Mouse (Mus musculus): ENCODE measurements around the gene Fxr2.
"Not testable (repeated sequence)": the region's sequence is repeated elsewhere in the genome, so short reads cannot be mapped to it uniquely, and the experiment has no call there.

Gene Fxr2

DNA sequence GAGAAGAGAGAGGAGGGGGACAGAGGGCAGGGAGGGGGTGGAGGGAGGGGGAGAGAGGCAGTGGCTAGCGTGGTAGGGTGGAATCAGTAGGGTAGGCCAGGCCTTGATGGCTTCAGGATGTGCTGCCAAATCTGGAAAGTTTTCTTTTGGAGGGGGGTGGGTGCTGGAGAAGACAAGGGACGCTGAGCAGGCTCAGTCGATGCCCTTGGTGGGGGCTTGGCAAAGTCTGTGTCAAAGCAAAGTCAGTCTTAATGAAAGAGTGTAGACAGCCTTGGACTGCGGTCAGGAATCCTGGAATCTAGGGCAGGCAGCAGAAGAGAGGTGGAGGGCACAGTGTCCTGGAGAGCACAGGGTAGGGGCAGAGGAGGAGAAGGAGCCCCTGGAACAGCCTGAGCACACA lies 21.9 kb upstream of the Fxr2 start:
- DNase-seq (ENCODE audit: low spot score): no peak

DNA sequence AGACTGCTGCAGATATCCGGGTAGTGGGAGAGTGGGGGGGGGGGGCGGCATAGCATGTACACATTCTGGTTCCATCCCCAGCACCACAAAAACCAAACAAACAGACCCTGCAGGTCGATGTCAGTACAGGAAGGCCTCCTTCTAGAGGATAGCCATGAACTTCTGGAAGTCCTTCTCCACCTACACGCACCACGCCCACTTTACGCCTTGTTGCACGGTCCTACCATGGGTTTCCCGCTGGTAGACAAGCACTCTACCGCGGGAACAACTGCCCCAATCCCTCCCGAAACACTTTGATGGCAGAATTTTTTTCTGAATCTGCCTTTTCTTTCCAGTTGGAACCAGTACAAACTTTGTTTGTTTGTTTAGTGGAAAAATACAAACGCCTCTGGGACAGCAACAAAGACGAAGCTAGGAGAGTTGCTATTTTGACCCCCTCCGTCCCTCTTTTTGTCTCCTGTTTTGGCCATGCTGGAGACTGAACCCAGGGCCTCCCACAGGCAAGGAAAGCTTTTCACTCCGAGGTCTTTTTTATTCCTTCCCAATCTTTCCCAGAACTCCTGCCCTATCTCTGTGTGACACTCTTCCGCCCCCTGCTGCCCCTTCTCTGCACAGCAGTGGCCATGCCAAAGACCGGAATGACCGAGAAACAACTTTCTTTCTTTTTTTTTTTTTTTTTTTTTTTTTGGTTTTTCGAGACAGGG lies 19.1 kb upstream of the Fxr2 start:
- peak; percentile 92 for DNase-seq (ENCODE audit: low spot score)

DNA sequence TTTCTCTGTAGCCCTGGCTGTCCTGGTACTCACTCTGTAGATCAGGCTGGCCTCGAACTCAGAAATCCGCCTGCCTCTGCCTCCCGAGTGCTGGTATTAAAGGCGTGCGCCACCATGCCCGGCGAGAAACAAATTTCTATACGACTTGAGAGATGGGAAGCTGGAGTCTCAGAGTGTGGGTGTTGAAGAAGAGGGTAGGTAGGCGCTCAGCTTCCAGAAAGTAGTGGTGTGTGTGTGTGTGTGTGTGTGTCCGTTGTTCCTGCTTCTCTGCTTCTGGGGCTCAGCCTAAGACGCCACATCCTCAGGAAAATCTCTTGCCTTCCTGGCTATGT lies 18.6 kb upstream of the Fxr2 start:
- DNase-seq (ENCODE audit: low spot score): not testable (repeated sequence)

DNA sequence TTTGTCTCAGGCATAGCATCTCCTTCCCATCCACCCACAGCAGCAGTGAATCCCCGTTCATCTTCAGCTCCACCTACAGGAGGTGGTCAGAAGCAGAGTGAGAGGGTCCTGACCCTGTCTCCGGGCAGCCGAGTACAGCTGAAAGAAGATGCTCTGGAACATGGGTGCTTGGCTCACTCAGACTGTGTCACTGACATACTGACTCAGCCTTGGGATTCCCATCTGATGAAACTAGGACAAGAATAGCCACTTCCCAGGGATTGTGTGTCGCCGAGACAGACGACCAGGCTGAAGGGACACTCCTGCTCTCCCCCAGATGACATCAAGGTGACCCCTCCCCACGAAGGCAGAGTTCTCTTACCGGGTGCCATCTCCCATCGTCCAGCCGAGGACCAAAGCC lies 16.0 kb upstream of the Fxr2 start:
- DNase-seq (ENCODE audit: low spot score): no peak

DNA sequence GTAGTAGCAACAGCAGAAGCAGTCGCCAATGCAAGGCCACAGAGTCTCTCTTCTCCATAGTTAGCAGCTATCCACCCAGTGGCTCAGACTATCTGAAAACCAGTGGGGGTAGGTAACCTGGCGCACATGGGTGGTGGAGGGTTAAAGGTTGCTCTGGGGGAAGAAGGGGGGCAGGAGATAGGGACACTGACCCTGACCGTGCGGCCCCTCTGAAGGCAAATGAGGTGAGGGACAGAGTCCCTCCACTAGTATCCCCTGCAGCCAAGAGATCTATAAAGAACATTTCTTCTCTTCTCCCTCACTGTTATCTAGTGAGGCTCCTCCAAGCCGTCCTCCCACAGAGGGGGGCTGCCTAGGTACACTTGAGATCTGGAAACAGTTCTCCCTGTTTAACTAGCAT lies 15.0 kb upstream of the Fxr2 start, which contains the start of gene Shbg:
Shbg (minus strand) TSS at position 101 of the 400 bp plus-strand sequence.
- no peak for DNase-seq (ENCODE audit: low spot score)

DNA sequence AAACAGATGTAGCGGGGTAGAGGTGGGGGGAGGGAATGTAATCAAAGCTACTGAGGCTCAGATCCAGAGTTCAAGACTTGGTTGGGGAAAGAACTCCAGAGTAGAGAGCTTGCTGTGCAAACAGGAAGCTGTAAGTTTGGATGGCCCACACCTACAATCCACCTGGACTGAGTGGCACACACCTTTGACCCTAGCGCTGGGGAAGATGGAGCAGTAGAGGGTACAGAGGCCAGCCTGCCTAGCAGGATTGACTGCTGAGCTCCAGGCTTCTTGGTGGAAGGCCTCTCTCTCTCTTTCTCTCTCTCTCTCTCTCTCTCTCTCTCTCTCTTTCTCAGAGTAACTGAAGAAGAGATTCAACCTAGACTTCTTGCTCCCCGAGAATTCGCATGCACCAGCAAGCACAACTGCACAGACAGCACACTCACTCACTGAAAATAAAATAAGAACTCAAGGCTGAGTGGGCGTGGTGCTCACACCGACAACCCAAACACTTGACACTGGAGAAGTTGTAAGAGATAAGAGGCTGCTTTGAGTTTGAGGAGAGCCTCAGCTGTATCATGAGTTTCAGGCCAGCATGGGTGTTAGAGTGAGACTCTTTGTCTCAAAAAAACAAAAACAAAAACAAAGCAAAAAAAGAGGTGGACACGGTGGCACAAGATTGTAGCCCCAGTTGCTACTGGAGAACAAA lies 12.3 kb upstream of the Fxr2 start:
- DNase-seq (ENCODE audit: low spot score): no peak

DNA sequence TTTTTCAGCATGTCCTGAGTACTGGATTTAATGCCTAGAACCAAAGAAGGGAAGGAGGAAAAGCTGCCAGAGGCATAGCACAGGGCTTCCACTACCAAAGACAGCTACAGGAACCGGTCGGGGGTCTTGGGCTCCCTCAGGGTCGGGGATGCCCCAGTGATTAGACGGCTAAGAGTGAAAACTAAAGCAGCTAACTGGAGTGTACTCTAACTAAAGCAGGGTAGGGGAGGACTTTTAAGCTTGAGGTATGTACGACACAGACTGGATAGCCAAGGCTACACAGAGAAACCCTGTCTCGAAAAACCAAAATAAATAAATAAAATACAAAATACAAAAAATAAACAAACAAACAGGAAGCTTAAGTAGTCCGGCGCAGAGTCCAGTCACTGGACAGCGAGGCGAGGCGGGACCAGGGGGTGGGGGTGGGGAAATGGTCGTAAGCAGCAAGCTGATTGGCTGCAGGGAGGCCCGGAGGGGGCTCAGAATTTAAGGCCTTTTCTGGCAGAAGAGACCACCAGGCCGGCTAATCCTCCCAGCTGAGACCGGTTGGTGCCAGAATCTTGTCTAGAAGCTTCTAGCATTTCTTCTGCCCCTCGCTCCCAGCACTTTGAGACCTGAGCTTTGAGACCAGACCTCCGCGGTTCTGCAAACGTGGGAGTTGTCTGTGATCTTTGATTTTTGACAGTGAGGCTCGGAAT lies 11.1 kb upstream of the Fxr2 start, which contains the start of gene Sat2:
Sat2 (plus strand) TSS at position 454 of the 698 bp plus-strand sequence.
- DNase-seq (ENCODE audit: low spot score): no peak

DNA sequence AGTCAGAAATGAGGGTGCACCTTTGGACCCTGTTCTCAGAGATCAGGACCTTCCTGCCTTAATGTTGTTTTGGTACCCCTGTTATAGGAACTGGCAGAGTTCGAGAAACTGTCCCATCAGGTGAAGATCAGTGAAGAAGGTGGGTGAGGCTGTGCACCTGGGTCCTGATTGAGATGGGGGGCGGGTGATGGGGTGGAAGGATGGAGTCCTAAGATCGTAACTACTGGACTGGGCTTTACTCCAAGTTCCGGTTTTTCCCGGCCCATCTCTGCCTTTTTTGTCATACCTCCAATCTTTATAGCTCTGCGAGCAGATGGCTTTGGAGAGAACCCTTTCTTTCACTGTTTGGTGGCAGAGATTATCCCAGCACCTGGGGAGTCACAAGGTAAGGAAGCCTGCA lies 10.4 kb upstream of the Fxr2 start:
- DNase-seq (ENCODE audit: low spot score): no peak

DNA sequence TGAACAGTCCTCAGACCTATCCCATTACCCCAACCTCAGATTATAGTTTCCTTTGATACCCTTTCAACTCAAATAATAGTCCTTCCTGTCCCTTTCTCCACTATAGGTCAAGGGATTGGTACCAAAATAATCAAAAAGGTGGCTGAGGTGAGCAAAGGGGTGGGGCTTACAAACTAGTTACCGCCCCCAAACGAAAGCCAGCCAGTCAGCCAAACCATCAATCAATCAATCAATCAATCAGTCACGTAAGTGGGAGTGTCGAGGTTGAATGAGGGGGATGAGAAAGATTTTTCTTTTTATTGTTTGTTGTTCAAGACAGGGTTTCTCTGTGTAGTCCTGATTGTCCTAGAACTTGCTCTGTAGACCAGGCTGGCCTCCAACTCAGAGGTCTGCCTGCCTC lies 9.8 kb upstream of the Fxr2 start:
- no peak for DNase-seq (ENCODE audit: low spot score)

DNA sequence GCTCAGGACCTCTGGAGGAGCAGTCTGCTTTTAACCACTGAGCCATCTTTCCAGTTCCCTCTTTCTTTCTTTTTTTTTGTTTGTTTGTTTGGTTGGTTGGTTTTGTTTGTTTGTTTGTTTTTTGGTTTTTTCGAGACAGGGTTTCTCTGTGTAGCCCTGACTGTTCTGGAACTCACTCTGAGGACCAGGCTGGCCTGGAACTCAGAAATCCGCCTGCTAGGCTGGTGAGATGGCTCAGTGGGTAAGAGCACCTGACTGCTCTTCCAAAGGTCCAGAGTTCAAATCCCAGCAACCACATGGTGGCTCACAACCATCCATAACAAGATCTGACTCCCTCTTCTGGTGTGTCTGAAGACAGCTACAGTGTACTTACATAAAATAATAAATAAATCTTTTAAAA lies 8.5 kb upstream of the Fxr2 start:
- DNase-seq (ENCODE audit: low spot score): not testable (repeated sequence)

DNA sequence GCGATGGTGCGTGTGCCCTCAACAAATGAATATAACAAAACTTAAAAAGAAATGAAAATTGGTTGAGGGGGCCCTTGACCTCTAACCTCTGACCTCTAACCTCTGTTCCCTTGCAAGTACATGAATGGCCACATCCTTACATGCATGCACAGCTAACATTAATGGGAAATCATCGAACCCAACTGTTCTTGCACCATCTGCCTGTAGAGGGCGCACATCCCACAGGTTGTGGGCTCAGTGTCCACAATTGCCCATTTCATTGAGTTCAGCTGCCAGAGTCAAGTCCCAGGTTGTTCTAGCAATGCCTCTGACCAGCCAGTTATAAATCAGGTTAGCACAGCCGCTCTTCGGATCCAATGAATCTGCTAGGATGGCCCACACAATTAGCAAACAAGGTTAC lies 4.5 kb upstream of the Fxr2 start:
- DNase-seq (ENCODE audit: low spot score): peak; percentile 69

DNA sequence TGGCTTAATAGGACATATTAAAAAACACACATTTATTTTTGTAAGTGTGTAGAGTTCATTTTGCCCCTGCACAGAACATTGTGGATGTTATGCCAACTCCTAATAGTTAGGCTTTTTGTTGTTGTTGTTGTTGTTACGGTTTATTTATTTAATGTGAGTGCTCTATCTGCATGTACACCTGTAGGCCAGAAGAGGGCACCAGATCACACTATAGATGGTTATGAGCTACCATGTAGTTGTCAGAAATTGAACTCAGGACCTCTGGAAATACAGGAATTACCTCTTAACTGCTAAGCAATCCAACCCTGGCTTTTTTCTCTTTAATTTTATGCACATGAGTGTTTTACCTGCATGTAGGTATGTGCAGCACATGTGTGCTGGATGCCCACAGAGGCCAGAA lies 3.0 kb upstream of the Fxr2 start:
- no peak for DNase-seq (ENCODE audit: low spot score)

DNA sequence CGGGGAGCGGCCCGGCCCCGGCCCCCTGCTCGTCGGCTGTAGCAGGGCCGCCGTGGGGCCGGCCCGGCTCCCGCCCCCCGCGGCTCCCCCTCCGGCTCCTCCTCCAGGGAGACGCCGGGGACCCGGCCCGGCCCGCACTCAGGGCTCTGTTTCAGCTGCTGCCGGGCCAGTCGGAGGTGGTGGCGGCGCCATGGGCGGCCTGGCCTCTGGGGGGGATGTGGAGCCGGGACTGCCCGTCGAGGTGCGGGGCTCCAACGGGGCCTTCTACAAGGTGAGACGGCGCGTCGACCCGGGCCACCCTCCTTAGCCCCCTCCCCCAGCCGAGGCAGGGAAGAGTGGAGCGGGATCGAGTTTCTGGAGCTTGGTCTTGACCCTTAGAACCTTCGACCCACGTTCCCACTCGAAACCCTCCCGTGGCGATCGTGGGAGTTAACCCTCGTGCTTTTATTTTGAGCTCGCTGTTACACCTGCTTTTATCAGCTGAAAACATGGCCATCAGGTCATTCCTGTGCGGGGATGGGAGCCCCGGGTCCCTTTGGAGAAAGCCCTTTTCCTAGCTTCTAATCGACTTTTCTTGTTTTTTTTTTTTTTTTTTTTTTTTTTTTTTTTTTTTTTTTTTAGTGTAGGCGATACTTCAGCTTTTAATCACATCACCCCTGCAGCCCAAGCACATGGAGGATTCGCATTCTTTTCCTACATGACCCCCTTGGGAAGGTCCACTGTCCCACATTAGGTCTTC lies 507 bp downstream of the Fxr2 start:
- peak; percentile 62 for DNase-seq (ENCODE audit: low spot score)

DNA sequence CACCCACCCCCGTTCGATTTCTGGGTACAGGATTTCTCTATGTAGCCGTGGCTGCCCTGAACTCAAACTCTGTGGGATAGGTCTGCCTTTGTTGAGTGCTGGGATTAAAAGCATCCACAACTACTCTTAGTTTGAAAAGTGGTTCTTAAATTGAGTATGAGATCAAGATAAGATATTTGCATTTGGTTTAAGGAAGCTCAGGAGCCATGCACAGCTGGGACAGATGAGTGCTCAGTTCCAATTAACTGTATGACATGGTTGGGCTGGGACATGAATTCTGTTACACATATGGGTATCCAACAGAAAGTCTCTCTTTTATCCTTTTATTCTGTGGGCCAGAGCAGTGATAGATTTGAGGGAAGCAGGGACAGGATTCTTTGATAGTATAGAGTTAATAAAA lies 2.7 kb downstream of the Fxr2 start:
- no peak for DNase-seq (ENCODE audit: low spot score)

DNA sequence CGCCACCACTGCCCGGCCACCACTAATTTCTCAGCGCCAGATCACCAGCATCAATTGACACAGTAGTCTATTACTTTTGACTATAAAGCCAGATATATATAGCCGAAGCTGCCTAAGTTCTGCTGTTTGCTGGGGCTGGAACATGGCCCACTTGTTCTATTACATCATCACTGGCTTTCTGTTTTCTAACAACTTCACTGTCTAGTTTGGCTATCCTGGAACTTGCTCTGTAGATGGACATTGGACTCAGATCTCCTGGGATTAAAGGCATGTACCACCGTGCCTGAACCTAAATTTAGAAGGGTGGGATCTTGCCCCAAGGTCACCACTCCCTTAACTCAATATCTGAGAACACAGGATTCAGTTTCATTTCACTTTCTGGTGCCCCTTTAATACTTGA lies 13.1 kb downstream of the Fxr2 start:
- DNase-seq (ENCODE audit: low spot score): no peak

DNA sequence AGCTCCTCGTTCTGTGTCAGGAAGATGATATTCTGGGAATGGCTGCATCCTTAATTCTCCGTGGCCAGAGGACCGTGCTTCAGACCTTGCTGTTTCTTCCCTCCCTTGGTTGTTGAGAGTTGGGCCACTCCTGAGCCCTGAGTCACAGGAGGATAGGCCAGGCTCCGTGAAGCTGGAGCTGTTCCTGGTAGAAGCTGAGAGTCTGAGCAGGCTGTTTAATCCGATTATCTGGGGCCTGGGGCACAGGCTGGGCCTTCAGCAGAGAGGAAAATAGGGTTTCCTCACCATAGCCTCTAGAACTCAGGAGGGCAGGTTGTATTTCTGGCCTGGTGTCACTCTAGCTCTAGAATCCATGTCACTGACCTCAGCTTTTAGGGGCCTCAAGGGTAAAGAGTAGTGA lies 20.6 kb downstream of the Fxr2 start:
- no peak for DNase-seq (ENCODE audit: low spot score)

DNA sequence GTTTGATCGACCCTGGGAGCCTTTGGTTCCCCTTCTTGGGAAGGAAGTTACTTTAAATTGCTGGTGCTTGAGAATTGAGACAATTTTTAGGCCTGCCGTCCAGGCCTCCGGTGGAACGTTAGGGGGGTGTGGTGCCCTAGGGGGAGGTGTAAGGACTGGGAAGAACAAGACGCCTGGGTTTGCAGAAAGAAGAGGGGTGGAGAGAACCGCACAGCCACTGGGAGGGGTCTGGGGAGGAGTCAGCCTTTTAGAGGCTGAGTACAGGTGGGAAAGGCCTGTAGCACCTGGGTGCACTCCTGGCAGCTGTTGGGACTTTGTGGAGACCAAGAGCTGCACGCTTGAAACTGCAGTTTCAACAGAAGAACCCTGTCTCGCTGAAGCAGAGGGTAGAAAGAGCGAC lies 22.0 kb downstream of the Fxr2 start:
- DNase-seq (ENCODE audit: low spot score): no peak

DNA sequence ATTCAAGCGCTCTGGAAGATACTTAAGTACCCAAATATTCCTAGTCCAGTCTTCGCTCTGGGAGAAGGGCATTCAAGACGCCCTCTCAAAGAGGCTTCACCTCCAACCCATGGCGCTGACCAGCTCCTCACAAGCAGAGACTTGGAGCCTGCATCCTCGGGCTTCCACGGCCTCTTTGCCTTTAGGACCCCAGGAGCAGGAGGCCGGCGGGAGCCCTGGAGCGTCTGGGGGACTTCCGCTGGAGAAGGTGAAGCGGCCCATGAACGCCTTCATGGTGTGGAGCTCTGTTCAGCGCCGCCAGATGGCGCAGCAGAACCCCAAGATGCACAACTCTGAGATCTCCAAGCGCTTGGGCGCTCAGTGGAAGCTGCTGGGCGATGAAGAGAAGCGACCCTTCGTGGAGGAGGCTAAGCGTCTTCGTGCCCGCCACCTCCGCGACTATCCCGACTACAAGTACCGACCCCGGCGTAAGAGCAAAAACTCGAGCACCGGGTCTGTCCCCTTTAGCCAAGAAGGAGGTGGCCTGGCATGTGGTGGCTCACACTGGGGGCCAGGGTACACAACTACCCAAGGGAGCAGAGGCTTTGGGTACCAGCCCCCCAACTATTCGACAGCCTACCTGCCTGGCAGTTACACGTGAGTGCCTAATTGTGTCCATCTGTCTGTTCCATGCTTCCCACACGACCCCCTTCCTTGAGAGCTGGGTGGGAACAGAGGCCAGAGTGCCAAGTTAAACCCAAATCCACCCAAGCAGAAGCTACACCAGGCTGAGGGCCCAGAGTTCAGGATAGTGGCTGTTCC lies 22.7 kb downstream of the Fxr2 start, which contains the start of gene Sox15:
Sox15 (plus strand) TSS at position 51 of the 801 bp plus-strand sequence.
- DNase-seq (ENCODE audit: low spot score): peak; percentile 56

DNA sequence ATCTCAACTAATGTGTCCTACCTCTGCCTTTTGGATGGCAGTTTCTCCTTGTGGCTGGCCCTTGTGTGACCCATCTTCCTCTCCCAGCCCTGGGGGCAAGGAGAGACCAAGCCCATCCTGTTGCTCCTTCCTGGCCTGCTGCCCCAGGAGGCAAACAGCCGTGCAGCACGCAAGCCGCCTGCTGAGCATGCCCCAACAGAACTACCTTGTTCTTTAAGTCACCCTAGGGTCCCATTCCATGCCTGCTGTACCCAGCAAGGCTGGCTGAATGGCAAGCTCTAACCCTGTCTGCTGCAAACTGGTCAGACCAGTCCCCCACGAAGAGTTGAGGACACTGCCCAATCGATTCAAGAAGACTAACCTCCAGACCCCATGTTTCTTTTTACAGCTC lies 23.3 kb downstream of the Fxr2 start:
- DNase-seq (ENCODE audit: low spot score): no peak

DNA sequence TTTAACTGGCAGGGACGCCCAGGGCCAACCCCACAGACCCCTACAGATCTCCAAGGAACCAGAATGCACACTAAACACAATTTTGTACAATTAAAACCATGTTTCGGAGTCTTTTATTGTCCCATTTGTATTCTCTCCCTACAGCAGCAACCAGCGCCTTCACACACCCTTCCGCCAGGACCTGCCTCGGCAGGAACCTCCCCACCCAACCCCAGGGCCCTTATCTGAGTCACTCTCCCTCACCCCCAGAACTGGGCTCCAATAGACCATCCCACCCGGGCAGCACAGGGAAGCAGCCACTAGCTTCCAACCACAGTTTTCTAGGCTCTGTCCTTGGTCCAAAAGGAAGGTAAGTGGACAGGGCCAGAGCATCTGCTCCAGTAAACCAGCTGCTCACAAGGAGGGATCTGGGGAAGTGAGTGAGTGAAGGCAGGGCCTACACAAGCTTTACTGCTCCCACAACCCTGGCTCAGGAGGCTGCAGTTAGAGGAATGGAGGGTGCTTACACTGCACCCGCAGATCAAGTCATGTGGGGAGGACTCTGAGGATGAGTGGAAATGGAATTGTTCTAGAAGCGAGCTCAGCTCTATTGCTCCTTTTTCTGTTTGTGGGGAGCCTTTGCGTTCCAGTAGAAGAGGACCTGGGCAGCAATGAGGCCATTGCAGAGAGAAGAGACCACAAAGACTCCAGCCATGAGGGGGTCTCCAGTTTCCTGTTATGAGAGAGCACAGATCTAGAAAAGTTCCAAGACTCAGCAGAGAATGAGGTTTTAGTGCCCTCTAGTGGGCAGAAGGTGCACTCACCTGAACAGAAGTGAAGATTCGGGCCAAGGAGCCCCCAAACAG lies 24.0 kb downstream of the Fxr2 start:
- DNase-seq (ENCODE audit: low spot score): no peak

DNA sequence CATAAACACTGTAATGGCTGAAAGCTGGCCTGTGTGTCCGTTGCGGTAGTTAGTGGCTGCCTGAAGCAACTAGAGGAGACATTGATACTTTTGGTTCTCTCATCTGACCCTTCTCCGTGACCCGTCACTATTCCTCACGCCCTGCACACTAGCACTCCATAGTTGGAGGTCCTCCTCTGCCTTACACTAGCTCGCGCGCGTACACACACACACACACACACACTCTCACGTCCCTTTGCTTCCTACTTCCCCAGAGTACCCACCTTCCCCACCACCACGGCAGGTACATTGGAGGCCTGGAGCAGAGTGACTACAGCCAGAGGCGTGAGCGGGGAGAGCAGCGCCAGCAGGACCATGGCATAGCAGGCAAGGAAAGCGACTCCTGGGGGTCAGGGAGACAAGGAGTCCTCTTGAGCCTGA lies 24.7 kb downstream of the Fxr2 start:
- no peak for DNase-seq (ENCODE audit: low spot score)
